Mouse (Mus musculus): ENCODE data around the gene Mrps35. TPM values are rescaled to one million over a fixed set of nuclear protein-coding genes. Genes with fewer than 3 reads are reported as not detected.

The Mrps35 gene
- polyA plus RNA-seq, 1 experiment, result 46.4 TPM

GRCm38 (mm10) chr6:147028396-147028795, 14.2 kb upstream of the Mrps35 start:
- Histone ChIP-seq H3K36me3 (ENCODE audit: control insufficient read depth, insufficient read depth) (peaks cover 87% of the 10 kb centered on the region), H3K4me3 (ENCODE audit: insufficient read depth, poor library complexity, severe bottlenecking) (no peak overlapping the region), H3K27me3 (ENCODE audit: control insufficient read depth, insufficient read depth, insufficient read length) (no peaks in the 10 kb centered on the region), H3K79me3 (ENCODE audit: low read depth) (no peaks in the 10 kb centered on the region), H3K79me2 (ENCODE audit: control insufficient read depth, insufficient read depth) (no peaks in the 10 kb centered on the region), H3ac (ENCODE audit: control insufficient read depth, insufficient read length, low read depth) (no peak overlapping the region)
- TF ChIP-seq USF1 (IDR thresholded peaks at IDR 0.05; ENCODE audit: low read depth) (no peak), MYOD1 (IDR thresholded peaks at IDR 0.05; ENCODE audit: control insufficient read depth, insufficient read length, low read depth) (no peak), MAX (IDR thresholded peaks at IDR 0.05) (no peak)

DNA sequence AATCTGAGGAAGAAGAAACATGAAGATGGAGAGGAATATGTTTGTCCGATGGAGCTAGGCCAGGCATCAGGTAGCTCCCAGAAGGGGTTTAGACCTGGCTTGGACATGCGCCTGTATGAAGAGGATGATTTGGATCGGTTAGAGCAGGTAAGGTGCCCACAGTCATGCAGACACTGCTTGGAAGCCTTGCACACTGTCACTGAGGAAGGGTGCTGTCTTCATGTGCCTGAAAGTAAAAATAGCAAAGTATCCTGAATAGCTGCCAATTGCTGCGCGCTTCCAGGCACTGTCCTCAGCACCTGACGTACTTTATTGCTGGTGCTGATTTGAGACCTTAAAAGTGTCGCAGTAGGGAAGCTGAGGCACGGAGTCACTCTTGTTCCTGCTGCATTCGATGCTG, 13.0 kb upstream of the Mrps35 start:
- no peaks in the 10 kb centered on the region for H3K27me3 ChIP-seq (ENCODE audit: control insufficient read depth, insufficient read depth, insufficient read length)
- H3ac ChIP-seq (ENCODE audit: control insufficient read depth, insufficient read length, low read depth), result no peak overlapping the region
- no peak overlapping the region for H3K4me3 ChIP-seq (ENCODE audit: insufficient read depth, poor library complexity, severe bottlenecking)
- TF ChIP-seq FOSL1 (IDR thresholded peaks at IDR 0.05; ENCODE audit: insufficient read depth, low read length, poor library complexity, severe bottlenecking) (no peak), USF1 (IDR thresholded peaks at IDR 0.05; ENCODE audit: low read depth) (no peak), MAX (IDR thresholded peaks at IDR 0.05) (no peak), MYOG (IDR thresholded peaks at IDR 0.05; ENCODE audit: control insufficient read depth, extremely low read depth, insufficient read length) (no peak), CEBPB (IDR thresholded peaks at IDR 0.05; ENCODE audit: low read depth) (no peak), MYOD1 (IDR thresholded peaks at IDR 0.05; ENCODE audit: control insufficient read depth, insufficient read length, low read depth) (no peak), CTCF (IDR thresholded peaks at IDR 0.05; ENCODE audit: control insufficient read depth, insufficient read depth, insufficient read length) (no peak)
- H3K79me2 ChIP-seq (ENCODE audit: control insufficient read depth, insufficient read depth), result no peaks in the 10 kb centered on the region
- H3K79me3 ChIP-seq (ENCODE audit: low read depth), result no peaks in the 10 kb centered on the region
- H3K36me3 ChIP-seq (ENCODE audit: control insufficient read depth, insufficient read depth), result peaks cover 83% of the 10 kb centered on the region

DNA sequence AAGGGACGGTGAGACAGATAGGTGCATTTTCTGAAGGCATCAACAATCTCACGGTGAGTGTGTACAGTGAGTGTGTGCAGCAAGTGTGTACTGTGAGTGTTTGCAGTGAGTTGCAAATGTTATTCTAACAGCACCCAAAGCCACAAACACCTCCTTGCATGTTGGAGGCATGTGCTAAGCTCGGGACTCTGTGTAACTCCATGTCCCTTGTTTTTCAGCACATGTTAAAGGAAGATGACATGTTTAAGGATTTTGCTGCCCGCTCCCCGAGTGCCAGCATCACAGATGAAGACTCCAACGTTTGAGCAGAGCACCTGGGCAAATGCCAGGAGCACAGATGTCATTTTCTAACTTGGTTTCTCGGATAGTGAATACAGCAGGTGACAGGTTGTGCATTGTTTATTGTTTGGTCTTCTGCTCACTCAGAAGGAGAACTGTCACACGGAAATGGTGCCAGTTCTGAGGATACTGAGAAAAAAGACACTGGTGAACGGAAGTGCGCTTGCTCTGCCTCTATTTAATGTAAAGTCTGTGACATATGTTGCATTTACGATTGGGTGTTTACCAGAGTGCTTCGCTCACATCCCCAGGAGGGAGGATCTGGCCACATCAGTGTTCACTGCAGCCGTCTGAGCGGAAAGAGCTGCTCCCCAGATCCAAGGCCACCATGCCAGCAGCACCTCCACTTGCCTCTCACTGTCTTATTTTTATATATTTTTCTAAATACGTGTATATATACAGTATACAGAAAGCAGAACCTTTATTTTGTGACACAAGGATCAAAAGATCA, 12.3 kb upstream of the Mrps35 start:
- TF ChIP-seq CEBPB (IDR thresholded peaks at IDR 0.05; ENCODE audit: low read depth) (no peak), FOSL1 (IDR thresholded peaks at IDR 0.05; ENCODE audit: insufficient read depth, low read length, poor library complexity, severe bottlenecking) (no peak), CTCF (IDR thresholded peaks at IDR 0.05; ENCODE audit: control insufficient read depth, insufficient read depth, insufficient read length) (no peak)
- H3K4me3 ChIP-seq (ENCODE audit: insufficient read depth, poor library complexity, severe bottlenecking), result no peak overlapping the region
- H3K27me3 ChIP-seq (ENCODE audit: control insufficient read depth, insufficient read depth, insufficient read length), result no peaks in the 10 kb centered on the region
- no peaks in the 10 kb centered on the region for H3K79me3 ChIP-seq (ENCODE audit: low read depth)
- no peaks in the 10 kb centered on the region for H3K79me2 ChIP-seq (ENCODE audit: control insufficient read depth, insufficient read depth)
- peaks cover 76% of the 10 kb centered on the region for H3K36me3 ChIP-seq (ENCODE audit: control insufficient read depth, insufficient read depth)
- H3ac ChIP-seq (ENCODE audit: control insufficient read depth, insufficient read length, low read depth), result no peak overlapping the region

- Histone ChIP-seq H3K36me3 (ENCODE audit: control insufficient read depth, insufficient read depth) (peaks cover 57% of the 10 kb centered on the region), H3ac (ENCODE audit: control insufficient read depth, insufficient read length, low read depth) (no peak within 1 kb of the TSS), H3K4me3 (ENCODE audit: insufficient read depth, poor library complexity, severe bottlenecking) (no peak within 1 kb of the TSS), H3K79me3 (ENCODE audit: low read depth) (no peaks in the 10 kb centered on the region), H3K27me3 (ENCODE audit: control insufficient read depth, insufficient read depth, insufficient read length) (no peaks in the 10 kb centered on the region), H3K79me2 (ENCODE audit: control insufficient read depth, insufficient read depth) (no peaks in the 10 kb centered on the region)
- TF ChIP-seq MAX (IDR thresholded peaks at IDR 0.05) (no peak), USF1 (IDR thresholded peaks at IDR 0.05; ENCODE audit: low read depth) (no peak), CTCF (IDR thresholded peaks at IDR 0.05; ENCODE audit: control insufficient read depth, insufficient read depth, insufficient read length) (no peak), CEBPB (IDR thresholded peaks at IDR 0.05; ENCODE audit: low read depth) (no peak), MYOG (IDR thresholded peaks at IDR 0.05; ENCODE audit: control insufficient read depth, extremely low read depth, insufficient read length) (no peak), MYOD1 (IDR thresholded peaks at IDR 0.05; ENCODE audit: control insufficient read depth, insufficient read length, low read depth) (no peak), FOSL1 (IDR thresholded peaks at IDR 0.05; ENCODE audit: insufficient read depth, low read length, poor library complexity, severe bottlenecking) (no peak)
Measured at GRCm38 (mm10) chr6:147032303-147032925, 10.2 kb upstream of the Mrps35 start, which contains the start of gene Rep15. TSS of gene Rep15 (plus strand) at chr6:147032584.

- Histone ChIP-seq H3ac (ENCODE audit: control insufficient read depth, insufficient read length, low read depth) (no peak overlapping the region), H3K27me3 (ENCODE audit: control insufficient read depth, insufficient read depth, insufficient read length) (no peaks in the 10 kb centered on the region), H3K36me3 (ENCODE audit: control insufficient read depth, insufficient read depth) (peaks cover 26% of the 10 kb centered on the region), H3K79me3 (ENCODE audit: low read depth) (peaks cover 16% of the 10 kb centered on the region), H3K79me2 (ENCODE audit: control insufficient read depth, insufficient read depth) (peaks cover 38% of the 10 kb centered on the region), H3K4me3 (ENCODE audit: insufficient read depth, poor library complexity, severe bottlenecking) (peak overlapping the region; percentile 78)
- TF ChIP-seq MYOG (IDR thresholded peaks at IDR 0.05; ENCODE audit: control insufficient read depth, extremely low read depth, insufficient read length) (no peak), USF1 (IDR thresholded peaks at IDR 0.05; ENCODE audit: low read depth) (no peak), CTCF (IDR thresholded peaks at IDR 0.05; ENCODE audit: control insufficient read depth, insufficient read depth, insufficient read length) (no peak), FOSL1 (IDR thresholded peaks at IDR 0.05; ENCODE audit: insufficient read depth, low read length, poor library complexity, severe bottlenecking) (no peak), CEBPB (IDR thresholded peaks at IDR 0.05; ENCODE audit: low read depth) (no peak), MYOD1 (IDR thresholded peaks at IDR 0.05; ENCODE audit: control insufficient read depth, insufficient read length, low read depth) (no peak), MAX (IDR thresholded peaks at IDR 0.05) (no peak)
Measured at GRCm38 (mm10) chr6:147043633-147044032, 1.1 kb downstream of the Mrps35 start.
